Mouse (Mus musculus) spleen, adult 18-20 months (tissue): ENCODE data around the gene Nprl3.

Source experiments
- DNase-seq, 2 experiments: peaks; one replicate each; pipeline ENCODE4 v3.0.0; 2022; ENCODE audit warnings: mixed read lengths in 2 of 2

Nprl3 gene

GRCm38 (mm10) chr11:32195867-32196540, 71.5 kb downstream of the Nprl3 start:
- DNase-seq, result peak in 1 of 2 experiments; percentile 4

- DNase-seq, result no peak
Observed at GRCm38 (mm10) chr11:32194626-32195025, 72.9 kb downstream of the Nprl3 start.

GRCm38 (mm10) chr11:32194086-32194485, 73.4 kb downstream of the Nprl3 start:
- no peak for DNase-seq

GRCm38 (mm10) chr11:32193156-32193555, 74.4 kb downstream of the Nprl3 start:
- no peak for DNase-seq

GRCm38 (mm10) chr11:32190603-32191110, 76.8 kb downstream of the Nprl3 start:
- DNase-seq, result no peak

GRCm38 (mm10) chr11:32190119-32190518, 77.4 kb downstream of the Nprl3 start:
- DNase-seq, result no peak

GRCm38 (mm10) chr11:32189434-32189833, 78.1 kb downstream of the Nprl3 start:
- DNase-seq, result no peak

- no peak for DNase-seq
Observed at GRCm38 (mm10) chr11:32188881-32189280, 78.6 kb downstream of the Nprl3 start.

GRCm38 (mm10) chr11:32187256-32187655, 80.3 kb downstream of the Nprl3 start:
- DNase-seq, result no peak

- no peak for DNase-seq
Observed at GRCm38 (mm10) chr11:32186031-32186430, 81.5 kb downstream of the Nprl3 start.

GRCm38 (mm10) chr11:32184469-32184868, 83.0 kb downstream of the Nprl3 start:
- no peak for DNase-seq

- DNase-seq, result peak; percentile 25 to 73
Observed at GRCm38 (mm10) chr11:32181973-32182868, 85.3 kb downstream of the Nprl3 start.

GRCm38 (mm10) chr11:32181246-32181645, 86.3 kb downstream of the Nprl3 start:
- no peak for DNase-seq

GRCm38 (mm10) chr11:32178506-32178905, 89.0 kb downstream of the Nprl3 start:
- no peak for DNase-seq
